Mouse (Mus musculus) G1E (cell line): ENCODE results near the gene Nelfb.

Source experiments
- CTCF ChIP-seq: IDR thresholded peaks from 2 replicates; pipeline ENCODE4 v1.5.1; 2012; ENCODE audit warnings: low read depth, low read length, inconsistent platforms, mixed read lengths
- GATA1 ChIP-seq: IDR thresholded peaks from 2 replicates; pipeline ENCODE4 v1.6.1; 2012; ENCODE audit warnings: borderline replicate concordance, low read length, inconsistent platforms, mixed read lengths
- GATA2 ChIP-seq: IDR thresholded peaks from 2 replicates; pipeline ENCODE4 v1.6.1; 2012; ENCODE audit warnings: low read depth, low read length, inconsistent platforms, borderline replicate concordance
- POLR2AphosphoS5 ChIP-seq: IDR thresholded peaks from 2 replicates; pipeline ENCODE4 v1.6.1; 2012; ENCODE audit warnings: low read depth, low read length, inconsistent platforms; ENCODE audit not compliant: insufficient replicate concordance
- TAL1 ChIP-seq: conservative IDR thresholded peaks from 2 replicates; pipeline ENCODE4 v1.6.1; 2012; ENCODE audit warnings: low read depth, low read length, inconsistent platforms, mixed read lengths

GRCm38 (mm10) chr2:25177685-25178084, 33.6 kb downstream of the Nelfb start:
- TF ChIP-seq GATA1 (no peak), CTCF (no peak), TAL1 (no peak), POLR2AphosphoS5 (no peak), GATA2 (no peak)
